Mouse (Mus musculus): ENCODE results near the gene Pogz.

Gene Pogz

DNA sequence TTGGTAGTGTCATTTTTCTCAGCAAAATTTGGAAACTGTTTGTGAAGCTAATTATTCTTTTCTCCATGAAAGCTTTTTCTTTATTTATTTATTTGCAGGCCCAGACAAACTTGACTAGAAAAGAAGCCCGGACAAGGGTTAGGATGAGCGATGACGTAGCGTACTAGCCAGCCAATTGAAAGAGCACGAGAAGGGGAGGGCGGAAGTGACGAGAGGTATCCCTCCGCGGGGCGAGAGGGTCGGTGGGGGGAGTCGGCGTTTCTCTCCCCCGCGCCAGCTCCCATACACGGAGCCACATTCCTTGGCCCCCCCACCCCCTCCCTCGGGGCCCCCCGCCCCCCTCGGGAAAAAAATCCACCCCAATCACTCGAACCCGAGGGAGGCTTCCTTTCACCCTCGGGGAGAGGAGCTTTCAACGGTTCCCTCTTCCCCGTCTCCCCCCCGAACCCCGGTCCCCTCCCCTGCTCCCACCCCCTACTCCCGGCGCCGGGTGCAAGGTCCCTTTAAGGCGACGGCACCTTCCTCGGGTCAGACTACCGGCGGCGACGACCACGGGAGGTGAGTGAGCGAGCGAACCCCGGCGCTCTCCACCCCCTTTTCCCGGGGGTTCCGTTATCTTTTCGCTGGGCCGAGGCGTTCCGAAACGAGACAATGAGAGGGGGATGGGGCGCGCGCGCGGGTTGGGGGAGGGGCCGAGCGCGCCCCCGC, at the start of gene Pogz:
Gene Pogz, plus strand, starts transcription at position 385 of the 708 bp plus-strand sequence.
- peak; percentile 92 for DNase-seq (ENCODE audit: low read depth)

DNA sequence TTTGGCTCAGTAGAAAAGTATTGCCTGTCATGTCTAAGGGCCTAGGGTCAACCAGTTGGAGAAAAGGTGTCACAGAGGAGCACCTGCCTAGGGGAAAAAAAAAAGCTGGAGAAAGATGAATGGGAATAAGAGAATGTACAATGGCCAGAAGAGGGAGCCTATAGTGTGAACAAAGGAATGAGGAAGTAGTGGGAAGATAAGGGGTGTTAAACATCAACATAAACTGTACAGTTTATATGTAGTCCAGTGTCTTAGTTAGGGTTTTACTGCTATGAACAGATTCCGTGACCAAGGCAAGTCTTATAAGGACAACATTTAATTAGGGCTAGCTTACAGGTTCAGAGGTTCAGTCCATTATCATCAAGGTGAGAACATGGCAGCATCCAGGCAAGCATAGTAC, 48.3 kb upstream of the Pogz start:
- DNase-seq (ENCODE audit: low read depth) = no peak

DNA sequence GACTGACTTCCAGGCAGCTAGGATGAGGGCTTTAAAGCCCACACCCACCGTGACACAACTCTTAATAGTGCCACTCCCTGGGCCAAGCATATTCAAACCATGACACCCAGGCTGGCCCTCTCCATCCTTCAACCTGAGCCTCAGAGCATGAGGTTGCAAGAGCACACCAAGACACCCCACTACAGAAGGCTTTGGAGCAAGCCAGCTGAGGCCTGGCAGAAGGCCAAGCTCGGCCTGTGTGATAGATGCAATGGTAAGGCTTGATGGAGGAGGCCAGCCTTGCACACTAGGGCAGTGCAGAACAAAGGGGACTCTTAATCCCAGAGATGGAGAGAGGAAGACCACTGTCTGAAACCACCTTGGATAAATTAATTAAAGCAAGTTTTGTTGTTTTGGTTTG, 47.9 kb upstream of the Pogz start:
- DNase-seq (ENCODE audit: low read depth) = no peak

- no peak for DNase-seq (ENCODE audit: low read depth)
Measured at GRCm38 (mm10) chr3:94792258-94792657, 45.1 kb upstream of the Pogz start.

GRCm38 (mm10) chr3:94793672-94794071, 43.7 kb upstream of the Pogz start:
- DNase-seq (ENCODE audit: low read depth) = no peak

DNA sequence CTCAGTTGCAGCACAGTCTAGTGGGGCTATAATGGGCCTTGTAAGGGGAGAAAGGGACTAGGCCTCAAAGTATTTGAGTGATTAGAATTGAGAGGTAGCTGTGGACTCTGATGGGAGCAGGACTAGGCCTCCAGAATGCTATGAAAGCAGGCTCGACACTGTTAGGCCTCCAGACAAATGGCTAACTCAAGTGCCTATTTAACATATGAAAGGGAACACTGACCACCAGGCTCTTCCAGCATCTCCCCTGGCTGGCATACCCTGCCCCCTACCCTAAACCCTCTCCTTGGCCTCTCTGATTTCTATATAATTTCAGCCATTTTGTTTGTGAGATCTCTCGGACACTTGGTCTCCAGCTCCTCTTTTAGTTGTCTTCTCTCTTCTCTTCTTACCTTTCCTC, 43.0 kb upstream of the Pogz start:
- no peak for DNase-seq (ENCODE audit: low read depth)

DNA sequence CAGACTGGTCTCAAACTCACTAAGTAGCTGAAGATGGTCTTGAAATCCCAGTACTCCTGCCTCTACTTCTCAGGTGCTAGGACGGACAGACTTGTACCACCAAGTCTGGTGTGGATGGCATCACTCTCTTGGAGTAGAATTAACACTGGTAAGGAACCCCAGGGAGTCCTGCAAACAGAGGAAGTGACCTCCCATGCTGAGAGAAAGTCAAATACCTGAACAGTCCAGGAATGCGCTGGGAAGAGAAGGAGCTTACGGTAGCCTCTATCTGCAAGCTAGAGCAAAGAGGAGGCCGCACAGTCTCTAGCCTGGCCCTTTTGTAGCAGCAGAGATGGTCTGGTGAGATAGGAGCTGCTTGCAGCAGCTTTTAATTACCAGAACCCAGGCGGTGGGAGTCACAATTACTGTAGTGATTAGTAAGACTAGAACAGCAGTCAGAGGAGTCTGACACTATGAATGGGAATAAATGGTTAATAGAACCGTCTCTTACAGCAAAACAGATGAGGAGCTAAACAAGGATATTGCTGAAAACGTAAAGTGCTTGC, 41.7 kb upstream of the Pogz start:
- DNase-seq (ENCODE audit: low read depth) = no peak

GRCm38 (mm10) chr3:94796181-94796580, 41.2 kb upstream of the Pogz start:
- no peak for DNase-seq (ENCODE audit: low read depth)

DNA sequence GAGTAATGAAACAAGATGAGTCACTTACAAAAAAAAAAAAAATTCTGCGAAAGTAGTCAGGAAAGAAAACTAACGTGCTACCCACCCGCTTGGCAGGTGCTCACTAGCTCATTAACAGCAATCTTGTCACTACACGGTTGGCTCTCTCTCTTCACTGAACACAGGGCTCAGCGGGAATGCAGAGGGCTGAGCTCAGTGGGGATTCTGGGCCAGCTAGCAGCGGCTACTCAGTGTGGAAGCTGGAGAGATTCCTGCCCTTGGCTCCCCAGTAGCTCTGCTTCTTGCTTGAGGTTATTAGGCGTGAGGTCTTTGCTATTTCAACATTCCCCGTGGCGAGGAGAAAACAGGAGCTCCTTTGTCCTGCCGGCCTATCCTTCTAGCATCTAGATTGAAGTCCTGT, 33.2 kb upstream of the Pogz start:
- DNase-seq (ENCODE audit: low read depth) = no peak

- DNase-seq (ENCODE audit: low read depth) = no peak
Measured at GRCm38 (mm10) chr3:94804976-94805375, 32.4 kb upstream of the Pogz start.

DNA sequence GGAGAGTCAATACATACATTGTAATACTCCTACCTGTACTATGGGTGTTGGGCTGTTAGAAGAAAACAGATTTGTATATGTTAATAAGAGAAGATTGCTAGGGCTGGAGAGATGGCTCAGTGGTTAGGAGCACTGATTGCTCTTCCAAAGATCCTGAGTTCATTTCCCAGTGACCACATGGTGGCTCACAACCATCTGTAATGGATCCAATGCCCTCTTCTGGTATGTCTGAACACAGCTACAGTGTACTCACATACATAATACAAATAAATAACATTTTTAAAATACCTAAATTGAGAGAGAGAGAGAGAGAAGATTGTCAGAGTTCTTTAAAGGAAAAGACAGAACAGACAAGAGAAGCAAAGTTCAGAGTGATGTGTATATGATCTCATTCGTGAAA, 29.1 kb upstream of the Pogz start:
- DNase-seq (ENCODE audit: low read depth) = no peak

DNA sequence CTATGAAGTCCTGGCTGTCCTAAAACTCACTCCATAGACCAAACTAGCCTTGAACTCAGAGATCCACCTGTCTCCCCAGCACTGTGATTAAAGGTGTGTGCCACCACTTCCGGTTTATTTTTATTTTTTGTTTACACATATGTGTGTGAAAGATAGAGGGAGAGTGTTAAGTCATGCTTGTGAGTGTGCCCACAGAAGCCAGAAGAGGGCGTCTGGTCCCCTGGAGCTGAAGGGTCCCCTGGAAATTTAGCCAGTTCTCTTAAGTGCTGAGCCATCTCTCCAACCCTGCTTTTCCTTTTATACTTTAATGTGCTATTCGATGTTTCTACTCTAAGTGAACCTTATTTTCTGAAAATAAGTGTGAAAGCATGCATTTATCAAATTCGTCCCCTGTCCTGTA, 25.7 kb upstream of the Pogz start:
- DNase-seq (ENCODE audit: low read depth) = peak; percentile 20

- no peak for DNase-seq (ENCODE audit: low read depth)
Measured at GRCm38 (mm10) chr3:94813651-94814050, 23.7 kb upstream of the Pogz start.

- DNase-seq (ENCODE audit: low read depth) = no peak
Measured at GRCm38 (mm10) chr3:94814063-94814462, 23.3 kb upstream of the Pogz start.

GRCm38 (mm10) chr3:94814663-94815062, 22.7 kb upstream of the Pogz start:
- DNase-seq (ENCODE audit: low read depth) = no peak

DNA sequence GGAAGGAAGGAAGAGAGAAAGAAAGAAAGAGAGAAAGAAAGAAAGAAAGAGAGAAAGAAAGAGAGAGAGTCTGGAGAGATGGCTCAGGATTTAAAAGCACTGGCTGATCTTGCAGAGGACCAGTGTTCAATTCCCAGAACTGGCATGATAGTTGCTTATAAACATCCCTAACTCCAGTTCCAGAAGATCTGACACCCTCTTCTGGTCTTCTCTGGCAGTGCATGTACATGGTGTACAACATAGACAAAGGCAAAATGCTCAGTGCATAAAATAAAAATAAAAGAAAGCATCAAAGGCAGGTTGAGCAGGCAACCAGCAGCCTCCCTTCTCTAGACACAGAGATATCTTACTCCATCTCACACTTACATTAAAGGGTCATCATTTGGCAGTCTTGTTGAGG, 21.8 kb upstream of the Pogz start:
- DNase-seq (ENCODE audit: low read depth) = no peak

DNA sequence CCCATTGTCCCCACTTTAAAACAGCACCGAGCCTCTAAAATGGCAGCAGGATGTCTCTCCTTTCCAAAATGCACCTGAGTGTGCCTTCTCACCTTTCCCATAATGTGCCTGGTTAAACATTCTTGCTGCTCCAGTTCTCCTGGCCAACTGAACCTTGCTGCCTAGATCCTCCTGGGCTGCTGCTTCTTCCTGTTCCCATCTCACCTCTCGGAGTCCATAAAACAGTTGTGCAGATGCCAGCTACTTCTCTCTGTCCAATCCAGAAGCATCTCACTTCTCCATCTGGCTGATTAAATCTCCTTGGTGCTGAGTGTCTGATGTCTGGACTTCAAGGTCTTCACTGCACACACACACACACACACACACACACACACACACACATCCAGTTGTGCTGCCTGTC, 19.6 kb upstream of the Pogz start:
- no peak for DNase-seq (ENCODE audit: low read depth)

GRCm38 (mm10) chr3:94819452-94820425, 17.6 kb upstream of the Pogz start:
- no peak for DNase-seq (ENCODE audit: low read depth)

- DNase-seq (ENCODE audit: low read depth) = no peak
Measured at GRCm38 (mm10) chr3:94821008-94821638, 16.2 kb upstream of the Pogz start.

DNA sequence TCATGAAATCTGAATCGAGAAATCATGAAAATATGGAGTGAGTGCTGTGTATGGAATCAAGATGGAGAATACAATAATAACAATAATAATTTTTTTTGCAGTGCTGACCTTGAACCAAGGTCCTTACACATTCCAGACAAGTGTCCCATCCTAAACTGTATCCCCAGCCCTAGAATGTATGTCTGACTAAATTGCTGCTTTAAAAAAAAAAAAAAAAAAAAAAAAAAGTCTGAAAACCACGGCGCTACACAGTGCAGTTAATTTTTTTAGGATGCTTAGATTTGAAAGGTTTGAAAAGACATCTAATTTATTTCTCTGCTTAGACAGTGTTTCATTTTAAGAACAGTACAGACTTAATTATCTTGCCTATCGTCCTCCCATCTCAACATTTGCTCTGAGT, 15.3 kb upstream of the Pogz start:
- DNase-seq (ENCODE audit: low read depth) = no peak

GRCm38 (mm10) chr3:94824110-94824509, 13.3 kb upstream of the Pogz start:
- DNase-seq (ENCODE audit: low read depth) = no peak

DNA sequence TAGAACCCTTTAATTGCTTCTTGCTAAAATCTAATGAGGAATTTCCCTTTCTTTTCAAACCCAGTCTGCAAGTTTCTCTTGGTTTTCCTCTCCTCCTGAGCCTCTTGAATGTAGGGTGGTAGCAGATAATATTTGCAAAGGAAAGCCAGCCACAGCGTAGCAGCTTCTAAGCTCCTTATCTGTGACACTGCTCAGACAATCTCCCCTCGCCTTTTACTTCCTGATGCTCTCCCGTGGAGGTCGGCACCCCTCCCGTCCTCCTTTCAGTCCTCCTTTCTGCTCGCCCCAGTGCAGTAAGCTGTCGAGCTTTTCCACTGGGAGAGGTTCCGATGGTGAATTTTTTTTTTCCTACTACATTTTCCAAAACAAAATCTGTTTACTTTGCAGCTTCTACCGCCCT, 5.3 kb upstream of the Pogz start:
- DNase-seq (ENCODE audit: low read depth) = no peak

GRCm38 (mm10) chr3:94832701-94833100, 4.7 kb upstream of the Pogz start:
- no peak for DNase-seq (ENCODE audit: low read depth)

All from c-Kit-positive CD71-negative TER-119-negative erythroid progenitor cells, embryonic 14.5 days (primary cell).